Mouse (Mus musculus) hindbrain, embryonic 16.5 days (tissue): ENCODE data around the gene Ggct. TPM values are rescaled to one million over a fixed set of nuclear protein-coding genes. Genes with fewer than 3 reads are reported as not detected.

Experiments
- ATAC-seq: fragments of 200-750 bp; cut with Nextera tagmentation; 2 replicates; pipeline ENCODE4 v1.8.0; 2017; ENCODE audit warnings: moderate TSS enrichment, moderate library complexity
- H3K27ac ChIP-seq: fragments of 300-500 bp; sonication (generic); 2 replicates; pipeline ENCODE4 v1.5.1; 2014; ENCODE audit warnings: low read depth, mild to moderate bottlenecking, control low read depth, low read length, moderate library complexity
- H3K27me3 ChIP-seq: fragments of 300-500 bp; sonication (generic); replicated peaks from 2 replicates; pipeline ENCODE4 v1.6.1; 2014; ENCODE audit warnings: low read length; ENCODE audit not compliant: control insufficient read depth, insufficient read depth
- H3K36me3 ChIP-seq: fragments of 300-500 bp; sonication (generic); 2 replicates; pipeline ENCODE4 v1.6.1; 2014; ENCODE audit warnings: mild to moderate bottlenecking, low read length, moderate library complexity, mixed read lengths; ENCODE audit not compliant: control insufficient read depth, insufficient read depth
- H3K4me1 ChIP-seq: fragments of 300-500 bp; sonication (generic); 2 replicates; pipeline ENCODE4 v1.6.1; 2014; ENCODE audit warnings: low read depth, low read length; ENCODE audit not compliant: control insufficient read depth, insufficient read depth
- H3K4me2 ChIP-seq: fragments of 300-500 bp; sonication (generic); 2 replicates; pipeline ENCODE4 v1.6.1; 2014; ENCODE audit warnings: mild to moderate bottlenecking, low read length, control low read depth, moderate library complexity
- H3K4me3 ChIP-seq: fragments of 300-500 bp; sonication (generic); 2 replicates; pipeline ENCODE4 v1.5.1; 2014; ENCODE audit warnings: mild to moderate bottlenecking, low read length, control low read depth, moderate library complexity
- H3K9ac ChIP-seq: fragments of 300-500 bp; sonication (generic); 2 replicates; pipeline ENCODE4 v1.6.1; 2014; ENCODE audit warnings: low read depth, mild to moderate bottlenecking, control low read depth, low read length, moderate library complexity
- H3K9me3 ChIP-seq: fragments of 300-500 bp; sonication (generic); 2 replicates; pipeline ENCODE4 v1.6.1; 2014; ENCODE audit warnings: mild to moderate bottlenecking, low read length, moderate library complexity; ENCODE audit not compliant: control insufficient read depth
- WGBS: fragments of 180-500 bp; shearing (Covaris S2); extraction: QIAGEN DNeasy Blood & Tissue Kit; methylation state at CpG from one replicate; pipeline ENCODE4 v1.1.7; 2014; 5-methylcytosine and 5-hydroxymethylcytosine counted together
- polyA plus RNA-seq: library from polyadenylated mRNA; unstranded; fragments of >200 nt; fragmentation: Nextera tagmentation; extraction: Ambion mirVana; gene quantifications from 2 replicates; pipeline ENCODE4 v1.2.1, GENCODE M21; 2015

Gene Ggct
- polyA plus RNA-seq = 14.3 and 20.5 TPM in 2 replicates

- H3K9ac ChIP-seq = peak within 1 kb of the TSS; percentile 77
- 1% methylated on average over 41 of the region's 41 CpGs for WGBS
These were observed at the start of gene Ggct for GRCm38 (mm10) chr6:54992734-54993260. TSS of gene Ggct (minus strand) at chr6:54992950.

GRCm38 (mm10) chr6:55040031-55040430 is 47.3 kb upstream of the Ggct start:
- no peak overlapping the region for H3K9ac ChIP-seq
- no peak overlapping the region for H3K27ac ChIP-seq
- H3K4me3 ChIP-seq = no peak overlapping the region
- H3K4me2 ChIP-seq = no peak overlapping the region
- no peaks in the 10 kb centered on the region for H3K27me3 ChIP-seq
- WGBS = 74% methylated on average over 1 of the region's 1 CpGs
- no peaks in the 10 kb centered on the region for H3K36me3 ChIP-seq
- ATAC-seq = no peak
- no peaks in the 10 kb centered on the region for H3K9me3 ChIP-seq
- peaks cover 21% of the 10 kb centered on the region for H3K4me1 ChIP-seq

More at GRCm38 (mm10) chr6:54992734-54993260, at the start of gene Ggct:
- Histone ChIP-seq H3K27ac (peak within 1 kb of the TSS; percentile 74), H3K9me3 (no peaks in the 10 kb centered on the region), H3K36me3 (no peaks in the 10 kb centered on the region), H3K27me3 (no peaks in the 10 kb centered on the region), H3K4me3 (peak within 1 kb of the TSS; percentile 73), H3K4me2 (peak within 1 kb of the TSS; percentile 91), H3K4me1 (peaks cover 7% of the 10 kb centered on the region; the same call in 1 of the 2 replicates)
- ATAC-seq = peak; percentile 100

GRCm38 (mm10) chr6:55039446-55039783 is 46.7 kb upstream of the Ggct start:
- Histone ChIP-seq H3K4me1 (peaks cover 19% of the 10 kb centered on the region), H3K36me3 (no peaks in the 10 kb centered on the region), H3K4me2 (peak overlapping the region; percentile 80), H3K27me3 (no peaks in the 10 kb centered on the region), H3K4me3 (peak overlapping the region; percentile 64), H3K9me3 (no peaks in the 10 kb centered on the region), H3K9ac (no peak overlapping the region), H3K27ac (no peak overlapping the region)
- no peak for ATAC-seq
- 83% methylated on average over 6 of the region's 6 CpGs for WGBS

- peak; percentile 15; the same call in 1 of the 2 replicates for ATAC-seq
- peak overlapping the region; percentile 80 for H3K4me2 ChIP-seq
- peak overlapping the region; percentile 64 for H3K4me3 ChIP-seq
- peak overlapping the region; percentile 87 for H3K9ac ChIP-seq
- 2% methylated on average over 12 of the region's 12 CpGs for WGBS
- H3K27me3 ChIP-seq = no peaks in the 10 kb centered on the region
- H3K27ac ChIP-seq = peak overlapping the region; percentile 89
- peaks cover 17% of the 10 kb centered on the region for H3K4me1 ChIP-seq
- H3K36me3 ChIP-seq = no peaks in the 10 kb centered on the region
- no peaks in the 10 kb centered on the region for H3K9me3 ChIP-seq
These were observed 46.1 kb upstream of the Ggct start for GRCm38 (mm10) chr6:55038671-55039445.

- H3K4me1 ChIP-seq = peaks cover 17% of the 10 kb centered on the region
- no peaks in the 10 kb centered on the region for H3K27me3 ChIP-seq
- peak within 1 kb of the TSS; percentile 80 for H3K4me2 ChIP-seq
- peak within 1 kb of the TSS; percentile 89 for H3K27ac ChIP-seq
- no peaks in the 10 kb centered on the region for H3K9me3 ChIP-seq
- H3K4me3 ChIP-seq = peak within 1 kb of the TSS; percentile 64
- H3K9ac ChIP-seq = peak within 1 kb of the TSS; percentile 87
- ATAC-seq = peak; percentile 98
- no peaks in the 10 kb centered on the region for H3K36me3 ChIP-seq
- WGBS = under 1% methylated on average over 69 of the region's 87 CpGs
These were observed 45.3 kb upstream of the Ggct start, which contains the start of gene Gars for GRCm38 (mm10) chr6:55037799-55038670. TSS of gene Gars (plus strand) at chr6:55038007.

GRCm38 (mm10) chr6:55036731-55037130 is 44.0 kb upstream of the Ggct start:
- Histone ChIP-seq H3K4me1 (peaks cover 17% of the 10 kb centered on the region), H3K27ac (no peak overlapping the region), H3K9me3 (no peaks in the 10 kb centered on the region), H3K9ac (no peak overlapping the region), H3K4me3 (no peak overlapping the region), H3K4me2 (no peak overlapping the region), H3K27me3 (no peaks in the 10 kb centered on the region), H3K36me3 (no peaks in the 10 kb centered on the region)
- 94% methylated on average over 4 of the region's 4 CpGs for WGBS
- ATAC-seq = no peak

GRCm38 (mm10) chr6:55027642-55028041 is 34.9 kb upstream of the Ggct start:
- Histone ChIP-seq H3K9me3 (no peaks in the 10 kb centered on the region), H3K27ac (no peak overlapping the region), H3K4me1 (no peaks in the 10 kb centered on the region), H3K9ac (no peak overlapping the region), H3K4me2 (no peak overlapping the region), H3K4me3 (no peak overlapping the region), H3K36me3 (no peaks in the 10 kb centered on the region), H3K27me3 (no peaks in the 10 kb centered on the region)
- WGBS = 73% methylated on average over 2 of the region's 2 CpGs
- 0 out of 2 replicates have a peak, but pooled peaks have one; percentile 27 for ATAC-seq

GRCm38 (mm10) chr6:55021806-55022205 is 29.1 kb upstream of the Ggct start:
- Histone ChIP-seq H3K4me2 (no peak overlapping the region), H3K9me3 (no peaks in the 10 kb centered on the region), H3K27me3 (no peaks in the 10 kb centered on the region), H3K36me3 (no peaks in the 10 kb centered on the region), H3K9ac (no peak overlapping the region), H3K27ac (no peak overlapping the region), H3K4me1 (peaks cover 3% of the 10 kb centered on the region), H3K4me3 (no peak overlapping the region)
- 89% methylated on average over 7 of the region's 7 CpGs for WGBS
- no peak for ATAC-seq

GRCm38 (mm10) chr6:55018417-55018816 is 25.7 kb upstream of the Ggct start:
- H3K4me1 ChIP-seq = peaks cover 7% of the 10 kb centered on the region
- no peaks in the 10 kb centered on the region for H3K9me3 ChIP-seq
- H3K4me2 ChIP-seq = no peak overlapping the region
- no peaks in the 10 kb centered on the region for H3K36me3 ChIP-seq
- no peaks in the 10 kb centered on the region for H3K27me3 ChIP-seq
- no peak for ATAC-seq
- no peak overlapping the region for H3K27ac ChIP-seq
- H3K4me3 ChIP-seq = no peak overlapping the region
- no peak overlapping the region for H3K9ac ChIP-seq
- WGBS = 87% methylated on average over 2 of the region's 2 CpGs
